Mouse (Mus musculus): ENCODE results near the gene Vmn2r27.

GRCm38 (mm10) chr6:124262696-124263095 is 31.0 kb upstream of the Vmn2r27 start:
- peak; percentile 76 for TF ChIP-seq CTCF (IDR thresholded peaks at IDR 0.05; ENCODE audit: borderline replicate concordance, insufficient read depth, low read length)
- TF ChIP-seq POLR2A (IDR thresholded peaks at IDR 0.05; ENCODE audit: low read depth, low read length), result no peak
